Mouse (Mus musculus): ENCODE measurements around the gene Prkca. TPM values are rescaled to one million over a fixed set of nuclear protein-coding genes. Genes with fewer than 3 reads are reported as not detected.

The Prkca gene
- polyA plus RNA-seq, 2 experiments = 2.5 to 3.8 TPM

DNA sequence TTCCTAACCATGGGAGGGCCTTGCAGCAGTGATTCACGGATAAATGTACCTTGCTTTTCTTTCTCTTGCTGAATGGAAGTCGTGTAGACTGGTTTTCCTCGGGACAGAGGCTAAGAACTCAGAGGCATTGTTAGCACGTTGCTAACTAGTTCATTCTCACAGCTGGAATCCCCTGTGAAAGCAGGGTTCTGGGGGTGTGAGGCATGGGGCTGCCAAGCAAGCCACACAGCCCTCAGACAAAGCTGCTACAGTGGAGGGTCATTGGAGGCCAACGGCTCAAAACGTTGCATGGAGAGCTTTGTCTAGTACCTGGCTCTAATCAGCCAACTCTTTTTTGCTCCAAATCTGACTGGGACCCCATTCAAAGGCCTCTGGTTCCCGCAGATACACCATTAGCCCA lies 309.4 kb downstream of the Prkca start:
- Histone ChIP-seq H3K4me3 (ENCODE audit: insufficient read depth in 1 of 2, low read depth in 2 of 2, low read length in 2 of 2) (no peak overlapping the region), H3K9me3 (ENCODE audit: control insufficient read depth, low read length) (no peaks in the 10 kb centered on the region), H3K4me2 (ENCODE audit: low read depth) (no peak overlapping the region), H3K9ac (replicated peaks) (no peak overlapping the region), H3K27me3 (ENCODE audit: control insufficient read depth, insufficient read depth, low read length) (no peaks in the 10 kb centered on the region), H3K4me1 (replicated peaks; ENCODE audit: control insufficient read depth in 2 of 2, insufficient read depth in 2 of 2, low read length in 1 of 2) (no peaks in the 10 kb centered on the region), H3K36me3 (replicated peaks; ENCODE audit: control insufficient read depth, insufficient read depth, low read depth) (no peaks in the 10 kb centered on the region), H3K27ac (no peak overlapping the region)
- no peak for TF ChIP-seq CTCF (IDR thresholded peaks at IDR 0.05; ENCODE audit: low read depth)
- TF ChIP-seq EP300 (IDR thresholded peaks at IDR 0.05; ENCODE audit: low read depth) = no peak
- DNase-seq (ENCODE audit: low read depth in 3 of 3, low spot score in 3 of 3) (no peak), ATAC-seq (ENCODE audit: insufficient read depth) (no peak)
- WGBS (ENCODE audit: insufficient replicate concordance) = 52% methylated on average over 7 of the region's 7 CpGs

DNA sequence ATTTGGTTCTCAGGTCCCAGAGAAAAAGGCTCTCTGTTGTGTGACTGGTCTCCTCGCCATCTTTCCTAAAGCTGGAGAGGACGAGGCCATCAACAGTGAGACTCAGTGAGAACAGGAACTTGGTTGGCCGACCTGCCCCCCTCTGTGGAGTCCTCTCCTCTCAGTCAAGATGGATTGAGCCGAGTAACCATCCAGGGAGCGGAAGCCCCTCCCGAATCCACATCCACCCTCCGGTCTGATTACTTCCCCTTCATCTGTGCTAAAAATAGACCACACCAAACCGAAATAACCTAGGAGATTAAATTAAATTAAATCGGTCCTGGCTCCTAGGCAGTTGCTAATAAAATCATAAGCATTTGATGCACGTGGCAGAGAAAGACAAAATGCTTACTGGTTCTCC lies 311.2 kb downstream of the Prkca start:
- no peak for DNase-seq (ENCODE audit: low read depth in 3 of 3, low spot score in 3 of 3)

DNA sequence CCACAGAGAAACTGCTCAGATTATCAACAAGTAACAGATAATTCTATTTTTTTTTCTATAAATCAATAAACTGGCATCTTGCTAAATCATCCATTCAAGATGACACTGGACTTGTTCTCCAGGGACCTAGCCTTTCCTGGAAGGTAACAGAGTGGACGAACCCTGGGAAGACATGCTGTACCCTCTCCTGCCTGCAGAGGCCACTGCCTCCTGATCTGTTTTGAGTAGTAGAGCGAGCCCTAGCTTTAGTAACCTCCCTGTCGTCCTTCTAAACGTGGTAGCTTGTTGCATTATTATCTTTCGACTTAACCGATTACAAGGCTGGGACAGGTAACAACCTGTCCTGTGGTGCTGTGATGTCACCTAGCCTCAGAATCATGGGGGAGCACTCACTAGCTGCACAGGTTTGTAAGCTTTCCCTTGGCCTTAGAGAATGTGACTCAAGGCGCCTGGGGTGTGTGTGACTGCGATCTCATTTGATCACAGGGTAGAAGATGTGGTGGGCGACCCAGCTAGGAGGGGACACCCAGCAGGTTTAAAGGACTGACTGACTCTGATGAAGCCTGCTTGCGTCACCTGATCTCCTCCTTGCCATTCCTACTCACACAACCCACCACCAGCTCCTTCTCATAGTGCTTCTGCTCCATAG lies 312.6 kb downstream of the Prkca start:
- no peak for TF ChIP-seq EP300 (IDR thresholded peaks at IDR 0.05; ENCODE audit: low read depth)
- TF ChIP-seq CTCF (IDR thresholded peaks at IDR 0.05; ENCODE audit: low read depth) = peak; percentile 66
- no peak overlapping the region for H3K4me2 ChIP-seq (ENCODE audit: low read depth)
- no peak overlapping the region for H3K4me3 ChIP-seq (ENCODE audit: insufficient read depth in 1 of 2, low read depth in 2 of 2, low read length in 2 of 2)
- H3K4me1 ChIP-seq (replicated peaks; ENCODE audit: control insufficient read depth in 2 of 2, insufficient read depth in 2 of 2, low read length in 1 of 2) = no peaks in the 10 kb centered on the region
- H3K9me3 ChIP-seq (ENCODE audit: control insufficient read depth, low read length) = no peaks in the 10 kb centered on the region
- H3K27me3 ChIP-seq (ENCODE audit: control insufficient read depth, insufficient read depth, low read length) = no peaks in the 10 kb centered on the region
- H3K9ac ChIP-seq (replicated peaks) = no peak overlapping the region
- WGBS (ENCODE audit: insufficient replicate concordance) = 43% methylated on average over 10 of the region's 10 CpGs
- H3K36me3 ChIP-seq (replicated peaks; ENCODE audit: control insufficient read depth, insufficient read depth, low read depth) = no peaks in the 10 kb centered on the region
- DNase-seq (ENCODE audit: low read depth in 3 of 3, low spot score in 3 of 3) = no peak
- no peak for ATAC-seq (ENCODE audit: insufficient read depth)
- no peak overlapping the region for H3K27ac ChIP-seq

More for the DNA sequence above, 311.2 kb downstream of the Prkca start:
- Histone ChIP-seq H3K4me2 (ENCODE audit: low read depth) (no peak overlapping the region), H3K4me3 (ENCODE audit: insufficient read depth in 1 of 2, low read depth in 2 of 2, low read length in 2 of 2) (no peak overlapping the region), H3K36me3 (replicated peaks; ENCODE audit: control insufficient read depth, insufficient read depth, low read depth) (no peaks in the 10 kb centered on the region), H3K4me1 (replicated peaks; ENCODE audit: control insufficient read depth in 2 of 2, insufficient read depth in 2 of 2, low read length in 1 of 2) (no peaks in the 10 kb centered on the region), H3K9ac (replicated peaks) (no peak overlapping the region), H3K27ac (no peak overlapping the region), H3K27me3 (ENCODE audit: control insufficient read depth, insufficient read depth, low read length) (no peaks in the 10 kb centered on the region), H3K9me3 (ENCODE audit: control insufficient read depth, low read length) (no peaks in the 10 kb centered on the region)
- 12% methylated on average over 10 of the region's 10 CpGs for WGBS (ENCODE audit: insufficient replicate concordance)
- no peak for ATAC-seq (ENCODE audit: insufficient read depth)
- TF ChIP-seq EP300 (IDR thresholded peaks at IDR 0.05; ENCODE audit: low read depth) (no peak), CTCF (IDR thresholded peaks at IDR 0.05; ENCODE audit: low read depth) (no peak)

DNA sequence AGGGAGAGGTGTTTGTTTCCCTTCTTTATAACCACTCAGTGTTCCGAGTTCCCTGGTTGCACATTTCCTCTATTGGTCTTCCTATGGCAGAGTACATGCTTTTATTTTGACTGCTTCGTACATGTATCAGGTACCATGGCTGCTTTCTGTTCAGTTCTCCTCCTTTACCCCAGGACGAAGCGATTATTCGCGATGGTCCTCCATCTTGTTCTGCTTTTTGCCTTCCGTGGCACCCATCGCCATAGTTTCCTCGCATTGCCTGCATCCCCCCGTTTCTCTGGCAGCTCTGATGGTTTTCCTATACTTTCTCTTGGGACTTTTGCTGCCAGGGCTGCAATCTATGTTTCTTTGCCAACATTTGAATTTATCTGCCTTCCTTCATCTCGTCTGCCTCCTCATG lies 314.4 kb downstream of the Prkca start:
- ATAC-seq (ENCODE audit: insufficient read depth) (no peak), DNase-seq (ENCODE audit: low read depth in 3 of 3, low spot score in 3 of 3) (no peak)
- TF ChIP-seq EP300 (IDR thresholded peaks at IDR 0.05; ENCODE audit: low read depth) (no peak), CTCF (IDR thresholded peaks at IDR 0.05; ENCODE audit: low read depth) (no peak)
- no peaks in the 10 kb centered on the region for H3K4me1 ChIP-seq (replicated peaks; ENCODE audit: control insufficient read depth in 2 of 2, insufficient read depth in 2 of 2, low read length in 1 of 2)
- 78% methylated on average over 11 of the region's 11 CpGs for WGBS (ENCODE audit: insufficient replicate concordance)
- H3K27me3 ChIP-seq (ENCODE audit: control insufficient read depth, insufficient read depth, low read length) = no peaks in the 10 kb centered on the region
- H3K36me3 ChIP-seq (replicated peaks; ENCODE audit: control insufficient read depth, insufficient read depth, low read depth) = no peaks in the 10 kb centered on the region
- H3K27ac ChIP-seq = no peak overlapping the region
- no peak overlapping the region for H3K9ac ChIP-seq (replicated peaks)
- no peak overlapping the region for H3K4me2 ChIP-seq (ENCODE audit: low read depth)
- H3K9me3 ChIP-seq (ENCODE audit: control insufficient read depth, low read length) = no peaks in the 10 kb centered on the region
- H3K4me3 ChIP-seq (ENCODE audit: insufficient read depth in 1 of 2, low read depth in 2 of 2, low read length in 2 of 2) = no peak overlapping the region

DNA sequence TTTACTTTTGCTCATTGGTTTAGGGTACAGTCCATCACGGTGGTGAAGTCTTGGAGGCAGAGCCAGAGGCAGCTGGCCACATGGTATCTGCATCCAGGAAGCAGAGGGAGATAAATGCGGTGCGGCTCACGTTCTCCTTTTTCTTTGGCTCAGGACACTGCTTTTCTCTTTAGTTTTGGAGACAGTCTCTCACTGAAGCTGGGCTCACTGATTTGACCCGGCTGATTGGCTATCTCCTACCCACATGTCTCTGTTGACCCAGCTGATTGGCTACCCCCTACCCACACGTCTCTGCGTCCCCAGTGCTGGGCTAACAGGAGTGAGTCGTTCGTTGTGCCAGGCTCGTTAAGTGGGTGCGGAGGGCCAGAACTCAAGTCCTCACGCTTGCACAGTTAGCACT lies 315.3 kb downstream of the Prkca start:
- Histone ChIP-seq H3K9ac (replicated peaks) (no peak overlapping the region), H3K4me1 (replicated peaks; ENCODE audit: control insufficient read depth in 2 of 2, insufficient read depth in 2 of 2, low read length in 1 of 2) (no peaks in the 10 kb centered on the region), H3K36me3 (replicated peaks; ENCODE audit: control insufficient read depth, insufficient read depth, low read depth) (no peaks in the 10 kb centered on the region), H3K27ac (no peak overlapping the region), H3K9me3 (ENCODE audit: control insufficient read depth, low read length) (no peaks in the 10 kb centered on the region), H3K4me2 (ENCODE audit: low read depth) (no peak overlapping the region), H3K4me3 (ENCODE audit: insufficient read depth in 1 of 2, low read depth in 2 of 2, low read length in 2 of 2) (no peak overlapping the region), H3K27me3 (ENCODE audit: control insufficient read depth, insufficient read depth, low read length) (no peaks in the 10 kb centered on the region)
- DNase-seq (ENCODE audit: low read depth in 3 of 3, low spot score in 3 of 3) = no peak
- ATAC-seq (ENCODE audit: insufficient read depth) = no peak
- WGBS (ENCODE audit: insufficient replicate concordance) = 52% methylated on average over 12 of the region's 12 CpGs
- no peak for TF ChIP-seq CTCF (IDR thresholded peaks at IDR 0.05; ENCODE audit: low read depth)
- TF ChIP-seq EP300 (IDR thresholded peaks at IDR 0.05; ENCODE audit: low read depth) = no peak
